Mouse (Mus musculus) midbrain, postnatal 0 days (tissue): ENCODE data around the gene Rfx5. TPM values are rescaled to one million over a fixed set of nuclear protein-coding genes. Genes with fewer than 3 reads are reported as not detected.
A peak's percentile ranks its signal among the peaks of the same experiment; 100 is the strongest.

Experiments
- ATAC-seq: fragments of 200-750 bp; cut with Nextera tagmentation; 2 replicates; pipeline ENCODE4 v1.8.0; 2017; ENCODE audit warnings: moderate number of reproducible peaks, mild to moderate bottlenecking, moderate TSS enrichment, moderate library complexity; ENCODE audit not compliant: low FRiP score
- DNase-seq: peaks from one replicate; pipeline ENCODE4 v3.0.0-alpha.2; 2015; ENCODE audit warnings: low spot score
- H3K27ac ChIP-seq: fragments of 300-500 bp; sonication (generic); 2 replicates; pipeline ENCODE4 v1.5.1; 2014; ENCODE audit warnings: low read depth, mild to moderate bottlenecking, low read length, mixed read lengths
- H3K27me3 ChIP-seq: fragments of 300-500 bp; sonication (generic); 2 replicates; pipeline ENCODE4 v1.6.1; 2014; ENCODE audit warnings: low read length, control low read depth, mixed read lengths; ENCODE audit not compliant: insufficient read depth
- H3K36me3 ChIP-seq: fragments of 300-500 bp; sonication (generic); 2 replicates; pipeline ENCODE4 v1.6.1; 2014; ENCODE audit warnings: low read length, control low read depth, mixed read lengths; ENCODE audit not compliant: insufficient read depth
- H3K4me1 ChIP-seq: fragments of 300-500 bp; sonication (generic); 2 replicates; pipeline ENCODE4 v1.6.1; 2014; ENCODE audit warnings: mild to moderate bottlenecking, control low read depth, antibody characterized with exemption, low read length, mixed read lengths; ENCODE audit not compliant: insufficient read depth
- H3K4me2 ChIP-seq: fragments of 300-500 bp; sonication (generic); 2 replicates; pipeline ENCODE4 v1.6.1; 2014; ENCODE audit warnings: low read depth, mild to moderate bottlenecking, low read length, mixed read lengths; ENCODE audit not compliant: poor library complexity, severe bottlenecking
- H3K4me3 ChIP-seq: fragments of 300-500 bp; sonication (generic); 2 replicates; pipeline ENCODE4 v1.5.1; 2014; ENCODE audit warnings: low read depth, mild to moderate bottlenecking, low read length, moderate library complexity
- H3K9ac ChIP-seq: fragments of 300-500 bp; sonication (generic); replicated peaks from 2 replicates; pipeline ENCODE4 v1.6.1; 2014; ENCODE audit warnings: mild to moderate bottlenecking, low read length, moderate library complexity, mixed read lengths; ENCODE audit not compliant: poor library complexity, severe bottlenecking
- H3K9me3 ChIP-seq: fragments of 300-500 bp; sonication (generic); 2 replicates; pipeline ENCODE4 v1.6.1; 2016; ENCODE audit warnings: low read length, control low read depth
- CTCF ChIP-seq: IDR thresholded peaks from 2 replicates; pipeline ENCODE4 v1.5.1; 2016; ENCODE audit warnings: antibody characterized with exemption, mild to moderate bottlenecking
- WGBS: fragments of 180-500 bp; shearing (Covaris S2); extraction: QIAGEN DNeasy Blood & Tissue Kit; methylation state at CpG from one replicate; pipeline ENCODE4 v1.1.7; 2014; 5-methylcytosine and 5-hydroxymethylcytosine counted together
- polyA plus RNA-seq: library from polyadenylated mRNA; unstranded; fragments of >200 nt; fragmentation: Nextera tagmentation; extraction: Ambion mirVana; gene quantifications from 2 replicates; pipeline ENCODE4 v1.2.1, GENCODE M21; 2015
- total RNA-seq: library from RNA; depleted of rRNA; stranded (reverse); fragments of >200 nt; gene quantifications from 2 replicates; pipeline ENCODE4 v1.2.3, GENCODE M21; 2014

Gene Rfx5
- total and polyA plus RNA-seq, 2 experiments from 2014 or later: 6.9 to 17.5 TPM

DNA sequence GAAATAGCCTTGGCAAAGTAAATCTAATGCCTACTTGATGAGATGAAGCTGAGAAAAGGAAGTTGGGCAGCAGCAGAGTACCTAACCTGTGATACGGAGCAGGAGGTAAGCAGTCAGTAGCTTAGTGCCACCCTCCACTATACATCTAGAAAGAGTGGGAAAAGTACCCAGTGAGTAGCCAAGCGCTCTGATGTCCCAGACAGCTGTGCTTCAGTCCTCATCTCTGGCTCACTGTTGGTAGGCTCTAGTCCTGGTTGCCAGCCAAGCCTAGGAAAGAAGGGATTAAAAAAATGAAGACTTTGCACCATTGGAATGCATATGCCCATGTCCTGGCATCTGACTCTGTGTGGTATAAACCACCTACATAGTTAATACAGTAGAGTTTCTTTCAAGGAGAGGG, 31.6 kb downstream of the Rfx5 start:
- Histone ChIP-seq H3K36me3 (peaks cover 33% of the 10 kb centered on the region), H3K4me1 (no peaks in the 10 kb centered on the region), H3K4me3 (no peak overlapping the region), H3K27me3 (no peaks in the 10 kb centered on the region), H3K27ac (no peak overlapping the region), H3K9ac (no peak overlapping the region), H3K4me2 (no peak overlapping the region), H3K9me3 (no peaks in the 10 kb centered on the region)
- DNase-seq (no peak), ATAC-seq (no peak)
- 100% methylated on average over 2 of the region's 2 CpGs for WGBS
- TF ChIP-seq CTCF: no peak

DNA sequence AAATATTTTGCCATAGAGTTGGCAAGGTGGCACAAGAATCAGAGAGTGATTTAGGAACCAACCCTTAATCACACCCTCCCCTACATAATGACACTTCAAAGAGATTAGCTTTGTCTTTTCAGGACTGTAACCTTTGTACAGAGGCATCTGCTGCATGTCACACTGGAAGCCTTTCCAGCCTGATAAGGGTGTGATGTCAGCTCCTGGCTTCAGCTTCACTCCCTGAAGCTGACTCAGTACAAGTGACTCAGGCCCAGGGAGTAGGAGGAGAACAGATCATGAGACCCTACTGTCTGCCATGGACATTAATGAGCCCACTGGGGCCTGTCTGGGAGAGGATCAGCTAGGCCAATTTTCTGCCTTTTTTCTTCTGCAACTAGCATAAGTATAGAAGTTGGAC, 33.7 kb downstream of the Rfx5 start:
- DNase-seq: no peak
- no peak overlapping the region for H3K4me2 ChIP-seq
- peaks cover 30% of the 10 kb centered on the region for H3K36me3 ChIP-seq
- TF ChIP-seq CTCF: no peak
- no peak overlapping the region for H3K9ac ChIP-seq
- H3K4me3 ChIP-seq: no peak overlapping the region
- H3K27me3 ChIP-seq: no peaks in the 10 kb centered on the region
- no peak overlapping the region for H3K27ac ChIP-seq
- no peaks in the 10 kb centered on the region for H3K9me3 ChIP-seq
- ATAC-seq: no peak
- H3K4me1 ChIP-seq: no peaks in the 10 kb centered on the region

DNA sequence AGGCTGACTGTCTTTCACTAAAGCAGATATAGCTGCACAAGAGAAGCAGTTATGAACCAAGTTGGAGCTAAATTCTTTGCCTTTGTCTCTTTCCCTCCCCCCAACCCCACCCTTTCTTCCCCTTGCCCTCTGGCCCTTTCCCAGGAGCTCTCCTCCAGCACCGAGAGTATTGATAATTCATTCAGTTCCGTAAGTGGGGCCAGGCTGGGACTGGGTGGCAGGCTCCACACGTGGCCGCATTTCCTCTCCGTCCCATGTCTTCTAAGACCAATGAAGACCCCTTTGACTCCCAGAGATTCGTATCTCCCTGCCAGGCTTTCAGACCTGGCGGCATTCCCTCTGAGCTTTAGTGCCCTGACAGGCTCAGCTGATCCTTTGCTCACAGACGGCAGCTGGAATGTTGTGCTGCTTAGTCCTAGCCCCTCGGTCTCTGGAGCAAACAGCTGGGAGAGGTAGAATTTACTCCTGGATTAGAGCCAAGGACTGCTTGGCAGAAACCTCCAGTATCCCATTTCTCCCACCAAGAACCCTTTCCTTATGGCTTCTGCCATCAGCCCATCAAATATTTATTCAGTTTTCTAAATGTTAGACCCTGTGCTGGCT, 35.4 kb downstream of the Rfx5 start:
- no peak for TF ChIP-seq CTCF
- Histone ChIP-seq H3K27ac (no peak overlapping the region), H3K9me3 (no peaks in the 10 kb centered on the region), H3K4me2 (no peak overlapping the region), H3K27me3 (no peaks in the 10 kb centered on the region), H3K4me1 (no peaks in the 10 kb centered on the region), H3K9ac (no peak overlapping the region), H3K36me3 (peaks cover 32% of the 10 kb centered on the region), H3K4me3 (no peak overlapping the region)
- DNase-seq: peak; percentile 6
- 50% methylated on average over 9 of the region's 9 CpGs for WGBS
- ATAC-seq: no peak

DNA sequence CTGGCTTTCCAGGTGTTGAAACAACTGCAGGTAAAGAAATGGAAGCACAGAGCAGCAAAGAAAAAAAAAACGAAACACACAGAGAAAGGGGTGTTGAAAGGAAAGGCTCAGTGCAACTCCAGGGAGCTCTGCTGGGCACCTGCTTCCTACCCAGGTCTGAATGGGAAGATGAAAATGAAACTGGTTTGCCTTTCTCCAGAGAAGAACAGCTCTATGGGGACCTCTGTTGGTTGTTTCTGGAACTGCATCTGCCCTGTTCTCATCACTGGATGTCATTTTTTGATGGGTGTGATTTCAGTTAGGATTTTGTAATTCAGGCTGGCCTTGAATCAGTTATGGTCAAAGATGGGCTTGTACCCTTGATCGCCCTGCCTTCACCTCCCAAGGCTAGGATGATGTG, 43.1 kb downstream of the Rfx5 start:
- no peaks in the 10 kb centered on the region for H3K27me3 ChIP-seq
- H3K9me3 ChIP-seq: no peaks in the 10 kb centered on the region
- WGBS: 30% methylated on average over 2 of the region's 2 CpGs
- peak; percentile 95 for TF ChIP-seq CTCF
- H3K36me3 ChIP-seq: peaks cover 48% of the 10 kb centered on the region
- no peak overlapping the region for H3K4me3 ChIP-seq
- no peaks in the 10 kb centered on the region for H3K4me1 ChIP-seq
- ATAC-seq (no peak), DNase-seq (peak; percentile 81)
- H3K9ac ChIP-seq: no peak overlapping the region
- H3K27ac ChIP-seq: no peak overlapping the region
- H3K4me2 ChIP-seq: no peak overlapping the region

DNA sequence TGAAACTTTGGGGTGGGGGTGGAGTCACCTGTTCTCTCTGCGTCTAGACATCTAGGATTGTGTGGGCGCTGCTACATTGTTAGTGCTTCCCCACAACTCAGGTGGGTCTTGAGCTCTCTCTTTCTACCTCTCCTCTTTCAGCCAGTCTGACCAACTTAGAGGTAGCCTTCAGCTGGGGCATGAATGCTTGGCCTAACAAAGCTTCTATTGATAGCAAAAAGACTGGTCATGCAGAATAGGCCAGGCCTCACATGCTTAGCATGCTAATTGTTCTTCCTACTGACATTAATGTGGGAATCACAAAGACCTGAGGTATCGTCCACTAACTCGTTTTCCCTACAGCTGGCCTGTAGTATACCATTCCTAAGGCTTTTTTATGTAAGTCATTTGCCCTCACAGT, 48.7 kb downstream of the Rfx5 start:
- DNase-seq (peak; percentile 22), ATAC-seq (peak; percentile 13; the same call in 1 of the 2 replicates)
- Histone ChIP-seq H3K27ac (no peak overlapping the region), H3K9ac (no peak overlapping the region), H3K4me3 (no peak overlapping the region), H3K4me2 (no peak overlapping the region), H3K4me1 (no peaks in the 10 kb centered on the region), H3K9me3 (no peaks in the 10 kb centered on the region), H3K36me3 (peaks cover 55% of the 10 kb centered on the region), H3K27me3 (no peaks in the 10 kb centered on the region)
- WGBS: 55% methylated on average over 4 of the region's 4 CpGs
- TF ChIP-seq CTCF: no peak

DNA sequence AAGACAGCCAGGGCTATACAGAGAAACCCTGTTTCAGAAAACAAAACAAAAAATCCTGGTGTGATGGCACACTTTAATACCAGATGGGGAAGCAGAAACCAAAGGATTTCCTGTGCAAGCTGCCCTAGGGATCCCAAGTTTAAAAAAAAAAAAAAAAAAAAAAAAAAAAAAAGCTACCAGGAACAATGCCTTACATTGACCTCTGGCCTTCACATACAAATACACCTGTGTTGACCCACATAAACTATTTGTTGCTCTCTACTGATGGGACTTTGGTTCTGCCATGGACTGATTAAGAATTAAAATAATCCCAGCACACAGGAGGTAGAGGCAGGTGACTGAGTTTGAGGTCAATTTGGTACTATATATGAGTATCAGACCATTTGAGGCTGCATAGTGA, 49.4 kb downstream of the Rfx5 start:
- Histone ChIP-seq H3K27me3 (no peaks in the 10 kb centered on the region), H3K27ac (no peak overlapping the region), H3K36me3 (peaks cover 60% of the 10 kb centered on the region), H3K4me3 (no peak overlapping the region), H3K4me2 (no peak overlapping the region), H3K9me3 (no peaks in the 10 kb centered on the region), H3K9ac (no peak overlapping the region), H3K4me1 (no peaks in the 10 kb centered on the region)
- DNase-seq (no peak), ATAC-seq (no peak)
- TF ChIP-seq CTCF: no peak
